In genomic region chr11:3101875-3102494, GRCm38 (mm10) we compare ENCODE assay signal across 11 mouse cellular contexts.
DNase-seq lines count a peak whose midpoint lies in the region; ATAC-seq and TF ChIP-seq lines count a peak whose summit lies in the region.
"Had no signal": no experiment of that assay in that cellular context is flagged by ENCODE, and none has a peak within 500 bp of the region (broad histone marks: within the 10 kb centered on the region; RNA-seq: fewer than 3 reads in every experiment).

No protein-coding gene starts in this region.

- TF ChIP-seq EP300 in stomach, postnatal 0 days (optimal IDR thresholded peaks at IDR 0.05) = no peak

- H3K27me3 ChIP-seq in forebrain, embryonic 11.5 days (ENCODE audit: control insufficient read depth, insufficient read depth, low read length) = no peaks in the 10 kb centered on the region
- H3K27me3 ChIP-seq in forebrain, postnatal 0 days (ENCODE audit: insufficient read depth, low read length) = no peaks in the 10 kb centered on the region
- no peaks in the 10 kb centered on the region for H3K27me3 ChIP-seq in kidney, embryonic 16.5 days (ENCODE audit: insufficient read depth, low read length)
- no peaks in the 10 kb centered on the region for H3K27me3 ChIP-seq in thymus, adult 2 months (ENCODE audit: control insufficient read depth, insufficient read depth, low read length)
- H3K27me3 ChIP-seq in stomach, postnatal 0 days (ENCODE audit: control insufficient read depth, insufficient read depth, low read length) = no peaks in the 10 kb centered on the region

- ATAC-seq in forebrain, embryonic 11.5 days (replicated peaks; ENCODE audit: low FRiP score) = peak; percentile 63
- no peak for ATAC-seq in forebrain, postnatal 0 days
- ATAC-seq in kidney, embryonic 16.5 days (ENCODE audit: low FRiP score, low TSS enrichment) = peak; percentile 75
- ATAC-seq in stomach, postnatal 0 days (ENCODE audit: low FRiP score, low TSS enrichment) = peak; percentile 21; the same call in 1 of the 2 replicates

- no peaks in the 10 kb centered on the region for H3K4me1 ChIP-seq in forebrain, embryonic 11.5 days (replicated peaks; ENCODE audit: control insufficient read depth, insufficient read depth, low read length)
- no peaks in the 10 kb centered on the region for H3K4me1 ChIP-seq in forebrain, postnatal 0 days (ENCODE audit: insufficient read depth)
- H3K4me1 ChIP-seq in kidney, embryonic 16.5 days (ENCODE audit: insufficient read depth, low read length) = no peaks in the 10 kb centered on the region
- H3K4me1 ChIP-seq in thymus, adult 2 months (replicated peaks; ENCODE audit: control insufficient read depth, insufficient read depth, low read length) = no peaks in the 10 kb centered on the region
- H3K4me1 ChIP-seq in stomach, postnatal 0 days (replicated peaks; ENCODE audit: control insufficient read depth, insufficient read depth) = no peaks in the 10 kb centered on the region

- H3K4me3 ChIP-seq in forebrain, embryonic 11.5 days (ENCODE audit: low read depth, low read length) = no peak overlapping the region
- no peak overlapping the region for H3K4me3 ChIP-seq in forebrain, postnatal 0 days (ENCODE audit: low read depth, low read length)
- H3K4me3 ChIP-seq in kidney, embryonic 16.5 days (ENCODE audit: low read length) = no peak overlapping the region
- no peak overlapping the region for H3K4me3 ChIP-seq in thymus, adult 2 months (ENCODE audit: control insufficient read depth, insufficient read depth, low read length)
- no peak overlapping the region for H3K4me3 ChIP-seq in stomach, postnatal 0 days (ENCODE audit: low read depth, low read length)
- H3K4me3 ChIP-seq: erythroblast, embryonic 14.5 days had no signal

- H3K9me3 ChIP-seq in forebrain, embryonic 11.5 days (ENCODE audit: control insufficient read depth, low read length) = peaks cover 43% of the 10 kb centered on the region
- H3K9me3 ChIP-seq in forebrain, postnatal 0 days (ENCODE audit: low read length) = peaks cover 41% of the 10 kb centered on the region
- H3K9me3 ChIP-seq in kidney, embryonic 16.5 days (ENCODE audit: low read length) = peaks cover 46% of the 10 kb centered on the region
- H3K9me3 ChIP-seq in stomach, postnatal 0 days (ENCODE audit: control insufficient read depth, low read length) = peaks cover 16% of the 10 kb centered on the region

- DNase-seq in forebrain, embryonic 11.5 days (ENCODE audit: low spot score) = no peak
- DNase-seq in forebrain, postnatal 0 days = no peak
- DNase-seq in kidney, postnatal 25 days = no peak
- DNase-seq in thymus, postnatal 0 days (ENCODE audit: low spot score) = peak; percentile 11
- DNase-seq in thymus, adult 2 months = no peak
- DNase-seq in stomach, postnatal 0 days (ENCODE audit: low spot score) = no peak
- no peak for DNase-seq in adipocyte (ENCODE audit: low spot score)
- DNase-seq: kidney, adult 2 months; thymus, postnatal 25 days had no signal

- no peak overlapping the region for H3K9ac ChIP-seq in forebrain, embryonic 11.5 days (ENCODE audit: low read length)
- H3K9ac ChIP-seq in forebrain, postnatal 0 days = no peak overlapping the region
- H3K9ac ChIP-seq in kidney, embryonic 16.5 days (replicated peaks; ENCODE audit: low read length) = no peak overlapping the region
- H3K9ac ChIP-seq in stomach, postnatal 0 days (ENCODE audit: low read length) = no peak overlapping the region

- no peak overlapping the region for H3K4me2 ChIP-seq in forebrain, embryonic 11.5 days (ENCODE audit: low read depth, low read length, severe bottlenecking)
- H3K4me2 ChIP-seq in forebrain, postnatal 0 days (ENCODE audit: low read depth) = no peak overlapping the region
- no peak overlapping the region for H3K4me2 ChIP-seq in kidney, embryonic 16.5 days (replicated peaks; ENCODE audit: low read depth, low read length)
- H3K4me2 ChIP-seq in stomach, postnatal 0 days (replicated peaks; ENCODE audit: low read depth) = no peak overlapping the region

- no peak overlapping the region for H3K27ac ChIP-seq in forebrain, embryonic 11.5 days (ENCODE audit: low read depth, low read length)
- H3K27ac ChIP-seq in forebrain, postnatal 0 days (ENCODE audit: low read depth, low read length) = no peak overlapping the region
- H3K27ac ChIP-seq in kidney, embryonic 16.5 days (ENCODE audit: low read length) = no peak overlapping the region
- H3K27ac ChIP-seq in thymus, adult 2 months (ENCODE audit: control insufficient read depth, insufficient read depth, low read length) = no peak overlapping the region
- no peak overlapping the region for H3K27ac ChIP-seq in stomach, postnatal 0 days (replicated peaks)

- TF ChIP-seq CTCF in forebrain, postnatal 0 days (IDR thresholded peaks at IDR 0.05; ENCODE audit: low read depth) = no peak
- TF ChIP-seq CTCF in thymus, adult 2 months (IDR thresholded peaks at IDR 0.05; ENCODE audit: borderline replicate concordance, control insufficient read depth, extremely low read depth, insufficient read depth, low read length, poor library complexity) = no peak
- TF ChIP-seq CTCF in stomach, postnatal 0 days (IDR thresholded peaks at IDR 0.05; ENCODE audit: low read depth) = no peak

- H3K36me3 ChIP-seq in forebrain, embryonic 11.5 days (ENCODE audit: control insufficient read depth, insufficient read depth, low read length) = peaks cover 3% of the 10 kb centered on the region; the same call in 1 of the 2 replicates
- no peaks in the 10 kb centered on the region for H3K36me3 ChIP-seq in forebrain, postnatal 0 days (ENCODE audit: insufficient read depth)
- no peaks in the 10 kb centered on the region for H3K36me3 ChIP-seq in kidney, embryonic 16.5 days (ENCODE audit: insufficient read depth, low read length)
- no peaks in the 10 kb centered on the region for H3K36me3 ChIP-seq in thymus, adult 2 months (ENCODE audit: control insufficient read depth, insufficient read depth, low read length)
- H3K36me3 ChIP-seq in stomach, postnatal 0 days (ENCODE audit: control insufficient read depth, insufficient read depth, low read length) = no peaks in the 10 kb centered on the region

- 68% methylated on average over 10 of the region's 10 CpGs for WGBS in forebrain, embryonic 11.5 days
- 76% methylated on average over 10 of the region's 10 CpGs for WGBS in forebrain, postnatal 0 days
- WGBS in kidney, embryonic 16.5 days = 71% methylated on average over 10 of the region's 10 CpGs
- 81% methylated on average over 10 of the region's 10 CpGs for WGBS in thymus, adult 2 months
- WGBS in stomach, postnatal 0 days = 68% methylated on average over 10 of the region's 10 CpGs

- no peak for TF ChIP-seq POLR2A in thymus, adult 2 months (IDR thresholded peaks at IDR 0.05; ENCODE audit: control insufficient read depth, extremely low read depth, insufficient read depth, low read length, poor library complexity)
